Mouse (Mus musculus) R1 (cell line): ENCODE measurements around the gene Tdpoz2.
"Not testable (repeated sequence)": the region's sequence is repeated elsewhere in the genome, so short reads cannot be mapped to it uniquely, and the experiment has no call there.

Source experiments
- DNase-seq: peaks from one replicate; pipeline ENCODE4 v3.0.0-alpha.2; 2018; ENCODE audit warnings: low read depth, low spot score

The Tdpoz2 gene

GRCm38 (mm10) chr3:93652586-93652985, at the start of gene Tdpoz2:
Gene Tdpoz2 (minus strand): TSS chr3:93652686.
- DNase-seq = no peak

GRCm38 (mm10) chr3:93692970-93693369, 40.5 kb upstream of the Tdpoz2 start, which contains the start of gene Gm37596:
Gene Gm37596 (minus strand): TSS chr3:93693070.
- not testable (repeated sequence) for DNase-seq

GRCm38 (mm10) chr3:93676210-93676609, 23.7 kb upstream of the Tdpoz2 start, which contains the start of gene Tdpoz1:
Gene Tdpoz1 (minus strand): TSS chr3:93676310.
- not testable (repeated sequence) for DNase-seq

- not testable (repeated sequence) for DNase-seq
These were observed 18.5 kb upstream of the Tdpoz2 start for GRCm38 (mm10) chr3:93670805-93671503.

- DNase-seq = peak; percentile 36
These were observed 1.8 kb upstream of the Tdpoz2 start for GRCm38 (mm10) chr3:93654260-93654659.

GRCm38 (mm10) chr3:93630917-93631714, 21.4 kb downstream of the Tdpoz2 start:
- not testable (repeated sequence) for DNase-seq

- peak; percentile 39 for DNase-seq
These were observed 43.5 kb downstream of the Tdpoz2 start for GRCm38 (mm10) chr3:93608970-93609369.

GRCm38 (mm10) chr3:93601903-93602302, 50.6 kb downstream of the Tdpoz2 start:
- DNase-seq = no peak
